Mouse (Mus musculus) heart, embryonic 16.5 days (tissue): Measurements from ENCODE around the gene Gm6525. TPM values are rescaled to one million over a fixed set of nuclear protein-coding genes. Genes with fewer than 3 reads are reported as not detected.
A peak's percentile ranks its signal among the peaks of the same experiment; 100 is the strongest.

Experiments used
- ATAC-seq: fragments of 200-750 bp; cut with Nextera tagmentation; replicated peaks from 2 replicates; pipeline ENCODE4 v1.8.0; 2017; ENCODE audit warnings: moderate number of reproducible peaks; ENCODE audit not compliant: insufficient read depth, low FRiP score; ENCODE audit errors: extremely low read depth
- H3K27ac ChIP-seq: fragments of 300-500 bp; sonication (generic); 2 replicates; pipeline ENCODE4 v1.5.1; 2014; ENCODE audit warnings: mild to moderate bottlenecking, low read length, control low read depth, moderate library complexity
- H3K27me3 ChIP-seq: fragments of 300-500 bp; sonication (generic); 2 replicates; pipeline ENCODE4 v1.6.1; 2014; ENCODE audit warnings: low read length, mixed read lengths; ENCODE audit not compliant: control insufficient read depth, insufficient read depth
- H3K36me3 ChIP-seq: fragments of 300-500 bp; sonication (generic); 2 replicates; pipeline ENCODE4 v1.6.1; 2014; ENCODE audit not compliant: control insufficient read depth, insufficient read depth
- H3K4me1 ChIP-seq: fragments of 300-500 bp; sonication (generic); 2 replicates; pipeline ENCODE4 v1.6.1; 2014; ENCODE audit warnings: low read length, mixed read lengths; ENCODE audit not compliant: control insufficient read depth, insufficient read depth
- H3K4me2 ChIP-seq: fragments of 300-500 bp; sonication (generic); 2 replicates; pipeline ENCODE4 v1.6.1; 2014; ENCODE audit warnings: low read depth, mild to moderate bottlenecking, control low read depth, low read length
- H3K4me3 ChIP-seq: fragments of 300-500 bp; sonication (generic); 2 replicates; pipeline ENCODE4 v1.5.1; 2014; ENCODE audit warnings: mild to moderate bottlenecking, control low read depth, low read length
- H3K9ac ChIP-seq: fragments of 300-500 bp; sonication (generic); 2 replicates; pipeline ENCODE4 v1.6.1; 2014; ENCODE audit warnings: low read length, control low read depth
- H3K9me3 ChIP-seq: fragments of 300-500 bp; sonication (generic); replicated peaks from 2 replicates; pipeline ENCODE4 v1.6.1; 2016; ENCODE audit warnings: low read length; ENCODE audit not compliant: control insufficient read depth
- WGBS: fragments of 180-500 bp; shearing (Covaris S2); extraction: QIAGEN DNeasy Blood & Tissue Kit; methylation state at CpG from one replicate; pipeline ENCODE4 v1.1.7; 2014; 5-methylcytosine and 5-hydroxymethylcytosine counted together
- polyA plus RNA-seq: library from polyadenylated mRNA; unstranded; fragments of >200 nt; fragmentation: Nextera tagmentation; extraction: Ambion mirVana; gene quantifications from 2 replicates; pipeline ENCODE4 v1.2.1, GENCODE M21; 2015

Gm6525 gene
- polyA plus RNA-seq, 1 experiment from 2014 or later = 0.32 TPM

- 52% methylated on average over 6 of the region's 6 CpGs for WGBS
- no peaks in the 10 kb centered on the region for H3K36me3 ChIP-seq
- H3K9ac ChIP-seq = no peak overlapping the region
- H3K9me3 ChIP-seq = no peaks in the 10 kb centered on the region
- no peak overlapping the region for H3K4me3 ChIP-seq
- peak overlapping the region; percentile 13; the same call in 1 of the 2 replicates for H3K4me2 ChIP-seq
- ATAC-seq = no peak
- H3K27me3 ChIP-seq = no peaks in the 10 kb centered on the region
- peaks cover 2% of the 10 kb centered on the region; the same call in 1 of the 2 replicates for H3K4me1 ChIP-seq
- no peak overlapping the region for H3K27ac ChIP-seq
Measured at GRCm38 (mm10) chr3:84135933-84136332, 38.0 kb upstream of the Gm6525 start.

GRCm38 (mm10) chr3:84136509-84136908, 37.4 kb upstream of the Gm6525 start:
- H3K4me1 ChIP-seq = peaks cover 2% of the 10 kb centered on the region; the same call in 1 of the 2 replicates
- H3K4me2 ChIP-seq = no peak overlapping the region
- no peaks in the 10 kb centered on the region for H3K9me3 ChIP-seq
- no peaks in the 10 kb centered on the region for H3K27me3 ChIP-seq
- H3K27ac ChIP-seq = no peak overlapping the region
- H3K9ac ChIP-seq = no peak overlapping the region
- WGBS = 74% methylated on average over 7 of the region's 7 CpGs
- ATAC-seq = no peak
- no peak overlapping the region for H3K4me3 ChIP-seq
- no peaks in the 10 kb centered on the region for H3K36me3 ChIP-seq

GRCm38 (mm10) chr3:84140947-84141346, 33.0 kb upstream of the Gm6525 start:
- 58% methylated on average over 7 of the region's 7 CpGs for WGBS
- Histone ChIP-seq H3K9me3 (no peaks in the 10 kb centered on the region), H3K4me3 (no peak overlapping the region), H3K4me2 (no peak overlapping the region), H3K36me3 (no peaks in the 10 kb centered on the region), H3K27ac (no peak overlapping the region), H3K4me1 (no peaks in the 10 kb centered on the region), H3K9ac (no peak overlapping the region), H3K27me3 (no peaks in the 10 kb centered on the region)
- no peak for ATAC-seq

GRCm38 (mm10) chr3:84149831-84150230, 24.1 kb upstream of the Gm6525 start:
- Histone ChIP-seq H3K4me2 (no peak overlapping the region), H3K4me3 (no peak overlapping the region), H3K9me3 (no peaks in the 10 kb centered on the region), H3K36me3 (no peaks in the 10 kb centered on the region), H3K27ac (no peak overlapping the region), H3K4me1 (no peaks in the 10 kb centered on the region), H3K9ac (no peak overlapping the region), H3K27me3 (no peaks in the 10 kb centered on the region)
- no peak for ATAC-seq
- 100% methylated on average over 3 of the region's 3 CpGs for WGBS

GRCm38 (mm10) chr3:84154721-84155141, 19.2 kb upstream of the Gm6525 start:
- Histone ChIP-seq H3K9ac (no peak overlapping the region), H3K9me3 (no peaks in the 10 kb centered on the region), H3K4me3 (peak overlapping the region; percentile 74), H3K4me2 (peak overlapping the region; percentile 100), H3K27me3 (no peaks in the 10 kb centered on the region), H3K36me3 (no peaks in the 10 kb centered on the region), H3K4me1 (peaks cover 3% of the 10 kb centered on the region; the same call in 1 of the 2 replicates), H3K27ac (no peak overlapping the region)
- no peak for ATAC-seq
- WGBS = 21% methylated on average over 12 of the region's 12 CpGs

- Histone ChIP-seq H3K4me2 (peak overlapping the region; percentile 100), H3K9ac (peak overlapping the region; percentile 87), H3K36me3 (no peaks in the 10 kb centered on the region; the same call in 1 of the 2 replicates), H3K4me3 (peak overlapping the region; percentile 74), H3K27me3 (no peaks in the 10 kb centered on the region), H3K4me1 (peaks cover 3% of the 10 kb centered on the region; the same call in 1 of the 2 replicates), H3K9me3 (no peaks in the 10 kb centered on the region), H3K27ac (peak overlapping the region; percentile 61)
- ATAC-seq = peak; percentile 7; the same call in 1 of the 2 replicates
- 0% methylated on average over 27 of the region's 27 CpGs for WGBS
Measured at GRCm38 (mm10) chr3:84155146-84155545, 18.8 kb upstream of the Gm6525 start.

- no peaks in the 10 kb centered on the region; the same call in 1 of the 2 replicates for H3K36me3 ChIP-seq
- peak within 1 kb of the TSS; percentile 100 for H3K4me2 ChIP-seq
- H3K27ac ChIP-seq = peak within 1 kb of the TSS; percentile 61
- peaks cover 3% of the 10 kb centered on the region; the same call in 1 of the 2 replicates for H3K4me1 ChIP-seq
- WGBS = under 1% methylated on average over 29 of the region's 29 CpGs
- peak within 1 kb of the TSS; percentile 74 for H3K4me3 ChIP-seq
- H3K9me3 ChIP-seq = no peaks in the 10 kb centered on the region
- H3K9ac ChIP-seq = peak within 1 kb of the TSS; percentile 87
- ATAC-seq = peak; percentile 99
- H3K27me3 ChIP-seq = no peaks in the 10 kb centered on the region
Measured at GRCm38 (mm10) chr3:84155558-84156006, 18.3 kb upstream of the Gm6525 start, which contains the start of gene Mnd1. Gene Mnd1 (minus strand): TSS chr3:84155786.

GRCm38 (mm10) chr3:84156105-84156504, 17.8 kb upstream of the Gm6525 start:
- no peak for ATAC-seq
- H3K27me3 ChIP-seq = no peaks in the 10 kb centered on the region
- peaks cover 3% of the 10 kb centered on the region; the same call in 1 of the 2 replicates for H3K4me1 ChIP-seq
- H3K9ac ChIP-seq = no peak overlapping the region
- 54% methylated on average over 6 of the region's 6 CpGs for WGBS
- H3K27ac ChIP-seq = no peak overlapping the region
- no peaks in the 10 kb centered on the region; the same call in 1 of the 2 replicates for H3K36me3 ChIP-seq
- H3K4me3 ChIP-seq = peak overlapping the region; percentile 74
- H3K9me3 ChIP-seq = no peaks in the 10 kb centered on the region
- peak overlapping the region; percentile 100 for H3K4me2 ChIP-seq

- 80% methylated on average over 4 of the region's 4 CpGs for WGBS
- H3K27me3 ChIP-seq = no peaks in the 10 kb centered on the region
- H3K9ac ChIP-seq = no peak overlapping the region
- H3K4me2 ChIP-seq = no peak overlapping the region
- no peak for ATAC-seq
- H3K4me3 ChIP-seq = no peak overlapping the region
- H3K9me3 ChIP-seq = no peaks in the 10 kb centered on the region
- H3K36me3 ChIP-seq = no peaks in the 10 kb centered on the region; the same call in 1 of the 2 replicates
- peaks cover 3% of the 10 kb centered on the region; the same call in 1 of the 2 replicates for H3K4me1 ChIP-seq
- no peak overlapping the region for H3K27ac ChIP-seq
Measured at GRCm38 (mm10) chr3:84157011-84157410, 16.9 kb upstream of the Gm6525 start.
